Mouse (Mus musculus) CD8-positive naive resting alpha-beta T cell, adult 2 months (primary cell): ENCODE data around the gene Abhd17a.

Experiments
- DNase-seq, 2 experiments: peaks; one replicate each; pipeline ENCODE4 v3.0.0; 2022; ENCODE audit warnings: low read depth in 2 of 2, low spot score in 2 of 2

Abhd17a gene

DNA sequence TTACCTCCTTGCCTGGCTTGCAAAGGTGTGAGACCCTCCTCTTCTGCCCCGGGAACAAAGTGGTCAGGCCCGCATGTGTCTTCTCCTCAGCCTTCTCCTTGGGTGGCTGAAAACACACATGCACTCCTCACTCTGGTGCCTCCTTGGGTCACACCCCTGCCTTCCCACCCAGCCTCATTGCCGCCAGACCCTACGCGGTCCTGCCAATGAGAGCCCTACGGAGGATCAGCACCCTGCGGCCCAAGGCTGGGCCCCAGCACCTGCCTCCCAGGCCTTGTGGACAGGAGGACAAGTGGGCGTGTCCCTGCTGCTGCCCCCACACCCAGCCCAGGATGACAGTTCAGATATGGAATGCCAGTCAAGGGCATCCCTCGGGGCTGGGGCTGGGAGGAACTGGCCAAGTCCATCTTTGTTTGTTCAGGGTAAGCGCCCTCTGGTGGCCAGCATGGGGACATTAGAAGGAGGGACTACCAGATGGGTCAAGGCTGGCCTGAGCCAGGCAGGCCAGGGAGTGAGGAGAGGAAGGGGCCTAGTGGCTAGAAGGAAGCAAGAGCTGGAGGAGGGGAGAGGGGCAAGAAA lies 41.6 kb downstream of the Abhd17a start:
- peak in 1 of 2 experiments; percentile 22 for DNase-seq

DNA sequence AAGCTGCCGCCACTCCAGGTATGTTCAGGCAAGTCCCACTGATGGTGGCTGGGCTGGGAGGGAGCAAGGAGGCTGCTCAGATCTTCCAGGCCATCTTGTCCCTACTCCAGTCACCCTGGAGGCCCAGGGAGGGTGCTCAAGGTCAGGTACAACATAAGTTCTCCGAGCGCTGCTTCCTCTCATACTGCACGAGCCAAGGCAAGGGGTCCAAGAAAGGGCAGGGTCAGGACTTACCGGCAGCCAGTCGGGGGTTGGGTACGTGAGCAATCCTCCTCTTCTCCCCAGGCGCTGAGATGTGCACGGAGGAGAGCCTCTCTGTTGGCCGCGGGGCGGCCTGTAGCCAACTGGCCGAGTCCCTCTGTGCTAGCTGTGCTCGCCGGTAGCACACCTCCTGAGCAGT lies 42.6 kb downstream of the Abhd17a start:
- no peak for DNase-seq

DNA sequence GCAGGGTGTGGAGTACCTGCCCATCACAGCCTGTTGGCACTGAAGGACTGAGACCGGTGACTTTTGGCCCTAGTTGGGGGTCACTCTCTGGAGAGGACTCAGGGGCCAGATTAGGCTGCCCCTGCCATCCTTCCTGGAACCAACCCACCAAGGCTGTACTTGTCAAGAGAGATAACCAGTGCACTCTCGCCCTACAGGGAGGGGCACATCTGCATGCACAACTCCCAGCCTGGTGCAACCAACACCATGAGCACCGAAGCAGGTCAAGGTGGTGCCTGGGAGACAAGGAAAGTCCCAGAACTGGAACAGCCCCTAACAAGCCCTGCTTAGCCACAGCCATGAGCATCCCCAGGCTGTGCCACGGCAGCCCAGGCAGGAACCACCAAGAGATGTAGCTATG lies 43.2 kb downstream of the Abhd17a start:
- DNase-seq, result no peak

DNA sequence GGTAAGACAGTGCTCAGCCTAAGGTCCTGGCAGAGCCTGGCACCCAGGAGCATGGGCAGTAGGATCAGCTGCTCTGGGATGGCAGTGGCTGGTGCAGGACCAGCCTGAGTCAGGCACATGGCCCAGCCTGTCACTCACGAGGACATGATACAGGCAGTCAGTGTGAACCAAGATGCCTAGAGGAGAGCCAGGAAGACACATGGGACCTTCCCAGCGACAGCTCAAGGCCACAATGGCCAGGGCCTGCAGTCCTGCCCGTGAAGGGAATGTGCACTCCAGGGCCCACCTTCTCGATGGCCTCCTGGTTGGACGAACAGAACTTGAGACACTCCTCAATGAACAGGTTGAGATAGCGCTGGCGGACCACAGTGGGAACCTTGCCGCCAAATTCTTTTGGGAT lies 44.6 kb downstream of the Abhd17a start:
- DNase-seq, result no peak

DNA sequence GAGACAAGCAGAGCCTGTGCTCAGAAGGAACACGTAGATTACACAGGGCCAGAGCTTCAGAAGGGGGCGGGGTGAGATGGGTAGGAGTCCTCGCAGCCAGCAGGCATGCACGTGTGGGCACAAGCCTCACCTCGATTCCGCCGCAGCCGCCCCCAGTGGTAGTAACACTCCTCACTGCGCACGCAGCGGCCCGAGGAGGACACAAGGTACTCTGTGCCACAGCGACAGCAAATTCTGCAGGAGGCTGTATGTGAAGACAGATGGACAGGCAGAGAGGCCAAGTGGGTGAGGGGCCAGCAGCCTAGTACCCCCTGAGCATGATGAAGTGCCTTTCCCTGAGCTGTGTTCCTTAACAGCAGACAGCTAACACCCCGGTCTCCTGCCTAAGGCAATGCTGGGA lies 46.3 kb downstream of the Abhd17a start:
- no peak for DNase-seq

DNA sequence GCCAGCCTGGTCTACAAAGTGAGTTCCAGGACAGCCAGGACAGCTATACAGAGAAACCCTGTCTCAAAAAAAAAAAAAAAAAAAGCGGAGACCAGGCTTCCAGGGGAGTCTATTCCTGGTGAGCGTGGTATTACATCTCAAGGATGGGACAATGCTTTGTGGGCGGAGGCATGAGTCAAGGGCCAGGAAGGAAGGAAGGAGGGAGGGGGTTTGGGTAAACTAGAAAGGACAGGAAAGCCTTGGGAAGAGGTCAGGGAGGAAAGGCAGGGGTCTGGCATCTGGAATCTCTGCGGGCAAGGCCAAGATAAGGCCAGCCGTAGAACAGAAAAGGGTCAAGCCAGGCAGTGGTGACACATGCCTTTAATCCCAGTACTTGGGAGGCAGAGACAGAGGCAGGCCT lies 50.6 kb downstream of the Abhd17a start:
- DNase-seq, result no peak

DNA sequence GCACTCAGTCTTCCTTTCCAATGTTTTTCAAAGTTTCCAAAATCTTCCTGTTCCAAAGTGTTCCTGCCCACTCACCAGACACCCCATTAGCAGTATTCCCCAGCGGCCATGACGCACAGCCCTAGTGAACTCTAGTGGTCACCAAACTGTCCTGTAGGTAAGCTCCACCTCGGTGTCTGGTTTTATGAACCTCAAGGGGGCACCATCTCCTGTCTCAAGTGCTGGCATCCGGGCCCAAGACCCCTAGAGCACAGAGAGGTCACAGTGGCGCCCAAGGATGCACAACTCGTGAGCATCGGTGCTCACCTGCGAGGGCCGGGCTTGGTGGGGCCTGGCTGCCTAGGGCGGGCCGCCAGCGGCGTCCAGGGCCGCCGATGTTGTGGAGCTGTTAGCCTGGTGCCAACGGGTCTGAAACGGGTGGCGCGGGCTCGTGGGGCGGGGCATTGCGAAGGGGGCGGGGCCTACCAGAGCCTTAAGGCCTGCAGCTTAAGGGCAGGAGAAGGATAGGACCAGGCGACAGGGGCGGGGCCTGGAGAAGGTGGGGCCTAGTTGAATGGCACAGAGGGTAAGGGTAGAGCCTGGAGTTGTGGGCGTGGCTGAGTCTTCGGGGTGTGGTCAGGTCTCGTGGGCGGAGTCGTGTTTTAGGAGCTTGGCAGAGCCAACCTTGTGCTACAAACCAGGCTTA lies 51.3 kb downstream of the Abhd17a start, which contains the start of gene Atp8b3:
Gene Atp8b3, minus strand, starts transcription at position 415 of the 685 bp plus-strand sequence.
- peak; percentile 56 to 74 for DNase-seq

DNA sequence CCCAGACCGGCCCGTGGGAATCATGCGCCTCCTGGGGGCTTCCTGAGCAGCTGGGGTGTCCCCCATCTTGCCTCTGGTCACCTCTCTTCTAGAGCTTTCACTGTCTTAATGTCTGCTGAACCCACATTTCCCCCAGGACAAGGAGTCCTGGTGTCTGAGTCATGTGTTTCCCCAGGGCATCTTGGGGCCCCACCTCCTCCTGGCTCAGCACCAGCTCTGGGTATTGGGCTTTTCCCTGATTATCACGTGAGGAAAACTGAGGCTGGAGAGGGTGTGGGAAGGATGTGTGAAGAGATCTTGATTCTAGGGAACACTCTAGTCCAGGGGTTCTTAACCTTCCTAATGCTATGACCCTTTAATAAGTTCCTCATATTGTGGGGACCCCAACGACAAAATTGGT lies 52.0 kb downstream of the Abhd17a start:
- no peak for DNase-seq

DNA sequence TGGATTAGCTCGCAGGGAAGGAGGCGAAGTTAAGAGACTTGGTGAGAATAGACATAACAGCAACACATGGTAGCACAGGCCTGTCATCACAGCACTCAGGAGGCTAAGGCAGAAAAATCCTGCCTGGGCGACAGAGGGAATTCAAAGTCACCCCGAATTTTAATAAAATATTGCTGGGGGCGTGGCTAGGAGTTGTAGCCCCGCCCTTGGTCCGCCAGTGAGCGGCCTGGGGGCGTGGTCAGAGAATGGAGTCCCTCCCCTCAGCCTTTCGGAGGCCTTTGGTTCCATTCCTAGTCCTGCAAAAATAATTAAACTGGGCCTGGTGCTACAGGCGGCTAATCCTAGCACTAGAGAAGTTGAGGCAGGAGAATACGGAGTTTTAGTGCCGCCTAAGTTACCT lies 54.4 kb downstream of the Abhd17a start:
- no peak for DNase-seq

DNA sequence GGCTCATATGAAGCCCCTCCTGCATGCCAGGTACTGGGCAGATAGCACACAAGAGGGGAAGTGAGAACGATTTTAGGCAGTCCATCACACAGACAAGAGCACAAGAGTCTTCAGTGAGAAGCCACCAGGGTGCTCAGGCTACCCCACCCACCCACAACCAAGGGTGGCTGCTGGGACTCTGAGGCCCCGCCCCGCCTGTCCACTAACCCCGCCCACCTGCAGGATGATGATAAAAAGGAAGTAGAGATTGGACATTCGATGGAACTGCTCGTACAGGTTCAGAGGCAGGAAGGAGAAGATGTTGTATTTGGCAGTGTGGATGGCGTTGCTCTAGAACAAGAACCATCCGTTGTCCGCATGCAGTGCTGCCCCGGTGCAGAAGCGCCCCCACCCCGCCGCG lies 55.1 kb downstream of the Abhd17a start:
- peak in 1 of 2 experiments; percentile 14 for DNase-seq

DNA sequence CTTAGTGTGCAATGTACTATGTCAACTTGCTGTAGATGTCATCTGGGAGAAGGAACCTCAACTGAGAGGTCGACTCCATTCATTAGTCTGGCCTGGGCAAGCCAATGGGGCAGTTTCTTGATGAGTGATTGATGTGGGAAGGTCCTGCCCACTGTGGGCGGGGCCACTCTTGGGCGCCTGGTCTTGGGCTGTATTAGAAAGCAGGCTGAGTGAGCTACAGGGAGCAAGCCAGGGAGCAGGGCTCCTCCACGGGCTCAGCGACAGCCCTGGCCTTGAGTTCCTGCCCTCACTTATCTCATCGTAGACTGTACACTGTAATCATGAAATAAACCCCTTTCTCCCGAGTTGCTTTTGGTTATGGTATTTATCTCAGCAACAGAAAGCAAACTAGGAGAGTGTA lies 56.4 kb downstream of the Abhd17a start:
- DNase-seq, result no peak
